Mouse (Mus musculus) cortical plate, adult 2 months (tissue): ENCODE data around the gene Idi2.
"Not testable (repeated sequence)": the region's sequence is repeated elsewhere in the genome, so short reads cannot be mapped to it uniquely, and the experiment has no call there.

ENCODE experiments used
- CTCF ChIP-seq: fragments of 200-500 bp; IDR thresholded peaks from 2 replicates; pipeline ENCODE4 v1.5.1; 2011; ENCODE audit warnings: mild to moderate bottlenecking, control low read depth, low read length; ENCODE audit not compliant: insufficient read depth; ENCODE audit errors: extremely low read depth
- POLR2A ChIP-seq: fragments of 200-500 bp; IDR thresholded peaks from 2 replicates; pipeline ENCODE4 v1.6.1; 2011; ENCODE audit warnings: mild to moderate bottlenecking, low read length, control low read depth; ENCODE audit not compliant: insufficient read depth; ENCODE audit errors: extremely low read depth

- TF ChIP-seq CTCF, POLR2A: not testable (repeated sequence)
Observed at GRCm38 (mm10) chr13:8948131-8948530, 4.5 kb upstream of the Idi2 start, which contains the start of gene Gm9745.
